Comparison of ENCODE assay signal across 8 mouse cellular contexts in genomic region chr11:115563406-115563805, GRCm38 (mm10). TPM values are rescaled to one million over a fixed set of nuclear protein-coding genes. Genes with fewer than 3 reads are reported as not detected.
DNase-seq lines count a peak whose midpoint lies in the region; ATAC-seq and TF ChIP-seq lines count a peak whose summit lies in the region.

No protein-coding gene starts in this region.

- peaks cover 21% of the 10 kb centered on the region for H3K36me3 ChIP-seq in intestine, embryonic 14.5 days (ENCODE audit: control insufficient read depth, insufficient read depth, low read length)
- peaks cover 3% of the 10 kb centered on the region for H3K36me3 ChIP-seq in myocyte (ENCODE audit: control insufficient read depth, insufficient read depth)

- H3ac ChIP-seq in myocyte (ENCODE audit: control insufficient read depth, insufficient read length): no peak overlapping the region

- peak overlapping the region; percentile 69 for H3K4me2 ChIP-seq in intestine, embryonic 14.5 days (ENCODE audit: low read length)
- peak overlapping the region; percentile 89 for H3K4me2 ChIP-seq in myocyte (ENCODE audit: low read depth)

- no peak for TF ChIP-seq POLR2A in cerebellum, adult 2 months (IDR thresholded peaks at IDR 0.05; ENCODE audit: borderline replicate concordance, insufficient read depth, low read length)
- no peak for TF ChIP-seq POLR2A in myocyte (IDR thresholded peaks at IDR 0.05; ENCODE audit: insufficient read length, low read depth)

- H3K4me1 ChIP-seq in cerebellum, adult 2 months (ENCODE audit: control insufficient read depth, insufficient read depth, low read length): no peaks in the 10 kb centered on the region
- peaks cover 7% of the 10 kb centered on the region for H3K4me1 ChIP-seq in intestine, embryonic 14.5 days (replicated peaks; ENCODE audit: control insufficient read depth, insufficient read depth, low read length)

- peak in 1 of 2 experiments; percentile 39 for DNase-seq in cerebellum, adult 2 months
- no peak for DNase-seq in cerebellum, postnatal 4 days (ENCODE audit: low spot score in 2 of 2)
- DNase-seq in thymus, postnatal 25 days: peak; percentile 21
- no peak for DNase-seq in thymus, postnatal 10 days (ENCODE audit: low spot score in 2 of 2)
- DNase-seq in intestine, embryonic 14.5 days (ENCODE audit: low spot score): peak; percentile 58
- DNase-seq in urinary bladder, postnatal 10 days (ENCODE audit: low spot score): no peak
- DNase-seq in kidney, postnatal 14 days: no peak

- peak overlapping the region; percentile 93; the same call in 1 of the 2 replicates for H3K27ac ChIP-seq in cerebellum, adult 2 months (ENCODE audit: insufficient read depth, low read length)
- peak overlapping the region; percentile 86 for H3K27ac ChIP-seq in intestine, embryonic 14.5 days (ENCODE audit: low read depth)

- peak overlapping the region; percentile 89 for H3K4me3 ChIP-seq in cerebellum, adult 2 months (replicated peaks; ENCODE audit: insufficient read depth, low read depth, low read length)
- H3K4me3 ChIP-seq in intestine, embryonic 14.5 days (ENCODE audit: low read depth, low read length): peak overlapping the region; percentile 92
- peak overlapping the region; percentile 69 for H3K4me3 ChIP-seq in myocyte

- 0 out of 2 replicates have a peak, but pooled peaks have one; percentile 2 for TF ChIP-seq CTCF in cerebellum, adult 2 months (IDR thresholded peaks at IDR 0.05; ENCODE audit: borderline replicate concordance, insufficient read depth, low read depth, low read length)

- no peaks in the 10 kb centered on the region for H3K27me3 ChIP-seq in cerebellum, adult 2 months (ENCODE audit: control insufficient read depth, insufficient read depth, low read length)
- no peaks in the 10 kb centered on the region for H3K27me3 ChIP-seq in intestine, embryonic 14.5 days (replicated peaks; ENCODE audit: control insufficient read depth, insufficient read depth, low read length)
- H3K27me3 ChIP-seq in myocyte (ENCODE audit: control insufficient read depth, insufficient read depth, insufficient read length): no peaks in the 10 kb centered on the region

- WGBS in cerebellum, adult 2 months: 23% methylated on average over 4 of the region's 4 CpGs
- WGBS in intestine, embryonic 14.5 days: 41% methylated on average over 4 of the region's 4 CpGs

- peaks cover 25% of the 10 kb centered on the region for H3K79me2 ChIP-seq in myocyte (ENCODE audit: control insufficient read depth, insufficient read depth)

- peak overlapping the region; percentile 76; the same call in 1 of the 2 replicates for H3K9ac ChIP-seq in intestine, embryonic 14.5 days (ENCODE audit: low read length)

- no peak; the same call in 1 of the 2 replicates for ATAC-seq in intestine, embryonic 14.5 days (replicated peaks; ENCODE audit: low FRiP score, low TSS enrichment, low read depth)

- H3K9me3 ChIP-seq in intestine, embryonic 14.5 days (ENCODE audit: control insufficient read depth, low read length): no peaks in the 10 kb centered on the region

TF ChIP-seq in myocyte, 11 proteins besides CTCF, POLR2A, EP300 and RAD21:
- TF ChIP-seq E2F4 (IDR thresholded peaks at IDR 0.05; ENCODE audit: insufficient read depth) (no peak), CEBPB (IDR thresholded peaks at IDR 0.05; ENCODE audit: insufficient read depth, poor library complexity, severe bottlenecking) (no peak), USF1 (IDR thresholded peaks at IDR 0.05; ENCODE audit: low read depth) (no peak), TCF12 (IDR thresholded peaks at IDR 0.05; ENCODE audit: insufficient read depth, poor library complexity, severe bottlenecking) (no peak)
TF ChIP-seq in myocyte: peak in this region for 0.

RNA-seq across cellular contexts. Expression of gene Nup85, which starts 0.8 kb away (rescaled TPM):
- polyA plus RNA-seq in cerebellum, adult 2 months (2012; rRNA removed): 93.2 and 104 TPM in 2 replicates
- polyA plus RNA-seq in intestine, embryonic 14.5 days (2014; fragmentation: Nextera tagmentation; extraction: Ambion mirVana): 192 TPM in 2 replicates
- 41.1 TPM for polyA plus RNA-seq in myocyte (2012; fragmentation: generic; extraction: Trizol)

RNA-seq across cellular contexts. Expression of gene Sumo2, which starts 27.3 kb away (rescaled TPM):
- 260 and 273 TPM in 2 replicates for polyA plus RNA-seq in cerebellum, adult 2 months (2012; rRNA removed)
- 891 and 947 TPM in 2 replicates for polyA plus RNA-seq in intestine, embryonic 14.5 days (2014; fragmentation: Nextera tagmentation; extraction: Ambion mirVana)
- 176 TPM for polyA plus RNA-seq in myocyte (2012; fragmentation: generic; extraction: Trizol)

RNA-seq across cellular contexts. Expression of gene Mrps7, which starts 40.3 kb away (rescaled TPM):
- polyA plus RNA-seq in cerebellum, adult 2 months (2012; rRNA removed): 55.9 and 57.5 TPM in 2 replicates
- polyA plus RNA-seq in intestine, embryonic 14.5 days (2014; fragmentation: Nextera tagmentation; extraction: Ambion mirVana): 94.0 and 105 TPM in 2 replicates
- polyA plus RNA-seq in myocyte (2012; fragmentation: generic; extraction: Trizol): 61.5 TPM

RNA-seq across cellular contexts. Expression of gene Gga3, which starts 40.4 kb away (rescaled TPM):
- polyA plus RNA-seq in cerebellum, adult 2 months (2012; rRNA removed): 64.2 and 68.0 TPM in 2 replicates
- 19.2 and 20.8 TPM in 2 replicates for polyA plus RNA-seq in intestine, embryonic 14.5 days (2014; fragmentation: Nextera tagmentation; extraction: Ambion mirVana)
- 16.4 TPM for polyA plus RNA-seq in myocyte (2012; fragmentation: generic; extraction: Trizol)

RNA-seq across cellular contexts. Expression of gene Jpt1, which starts 49.2 kb away (rescaled TPM):
- polyA plus RNA-seq in cerebellum, adult 2 months (2012; rRNA removed): 75.1 and 77.2 TPM in 2 replicates
- polyA plus RNA-seq in intestine, embryonic 14.5 days (2014; fragmentation: Nextera tagmentation; extraction: Ambion mirVana): 573 and 633 TPM in 2 replicates
- 386 TPM for polyA plus RNA-seq in myocyte (2012; fragmentation: generic; extraction: Trizol)

Comparison
In these comparisons a context has a peak if more than half of its experiments do, and no peak if none do; other contexts are left out.
1. DNase-seq: peak in thymus, postnatal 25 days (single experiment) and intestine, embryonic 14.5 days (single experiment); none in cerebellum, postnatal 4 days (0 of 2), thymus, postnatal 10 days (0 of 2), urinary bladder, postnatal 10 days (single experiment) and kidney, postnatal 14 days (single experiment).
2. Peak in every context shown above with its lines, with median percentiles within 50 percentile points of each other: H3K4me3 ChIP-seq.